Mouse (Mus musculus) forebrain, embryonic 15.5 days (tissue): ENCODE data around the gene Cdx2. TPM values are rescaled to one million over a fixed set of nuclear protein-coding genes. Genes with fewer than 3 reads are reported as not detected.

Experiments used
- ATAC-seq: fragments of 200-750 bp; cut with Nextera tagmentation; replicated peaks from 2 replicates; pipeline ENCODE4 v1.8.0; 2017; ENCODE audit warnings: mild to moderate bottlenecking, moderate TSS enrichment, moderate library complexity
- H3K27ac ChIP-seq: fragments of 300-500 bp; sonication (generic); replicated peaks from 2 replicates; pipeline ENCODE4 v1.5.1; 2015; ENCODE audit warnings: mild to moderate bottlenecking, inconsistent platforms
- H3K27me3 ChIP-seq: fragments of 300-500 bp; sonication (generic); 2 replicates; pipeline ENCODE4 v1.6.1; 2015; ENCODE audit warnings: inconsistent platforms
- H3K36me3 ChIP-seq: fragments of 300-500 bp; sonication (generic); 2 replicates; pipeline ENCODE4 v1.6.1; 2015; ENCODE audit warnings: mild to moderate bottlenecking, inconsistent platforms
- H3K4me1 ChIP-seq: fragments of 300-500 bp; sonication (generic); 2 replicates; pipeline ENCODE4 v1.6.1; 2015; ENCODE audit warnings: inconsistent platforms
- H3K4me2 ChIP-seq: fragments of 300-500 bp; sonication (generic); replicated peaks from 2 replicates; pipeline ENCODE4 v1.6.1; 2015; ENCODE audit warnings: mild to moderate bottlenecking, inconsistent platforms
- H3K4me3 ChIP-seq: fragments of 300-500 bp; sonication (generic); 2 replicates; pipeline ENCODE4 v1.5.1; 2015; ENCODE audit warnings: mild to moderate bottlenecking, inconsistent platforms
- H3K9ac ChIP-seq: fragments of 300-500 bp; sonication (generic); replicated peaks from 2 replicates; pipeline ENCODE4 v1.6.1; 2015; ENCODE audit warnings: mild to moderate bottlenecking, inconsistent platforms
- H3K9me3 ChIP-seq: fragments of 300-500 bp; sonication (generic); 2 replicates; pipeline ENCODE4 v1.6.1; 2016; ENCODE audit warnings: inconsistent platforms
- WGBS: fragments of 180-500 bp; shearing (Covaris S2); methylation state at CpG from one replicate; pipeline ENCODE4 v1.1.7; 2015; ENCODE audit warnings: mixed read lengths; 5-methylcytosine and 5-hydroxymethylcytosine counted together
- polyA plus RNA-seq: library from polyadenylated mRNA; unstranded; fragments of >200 nt; fragmentation: Nextera tagmentation; extraction: Ambion mirVana; gene quantifications from 2 replicates; pipeline ENCODE4 v1.2.1, GENCODE M21; 2015

Cdx2 gene
- polyA plus RNA-seq, 1 experiment from 2014 or later = not detected

DNA sequence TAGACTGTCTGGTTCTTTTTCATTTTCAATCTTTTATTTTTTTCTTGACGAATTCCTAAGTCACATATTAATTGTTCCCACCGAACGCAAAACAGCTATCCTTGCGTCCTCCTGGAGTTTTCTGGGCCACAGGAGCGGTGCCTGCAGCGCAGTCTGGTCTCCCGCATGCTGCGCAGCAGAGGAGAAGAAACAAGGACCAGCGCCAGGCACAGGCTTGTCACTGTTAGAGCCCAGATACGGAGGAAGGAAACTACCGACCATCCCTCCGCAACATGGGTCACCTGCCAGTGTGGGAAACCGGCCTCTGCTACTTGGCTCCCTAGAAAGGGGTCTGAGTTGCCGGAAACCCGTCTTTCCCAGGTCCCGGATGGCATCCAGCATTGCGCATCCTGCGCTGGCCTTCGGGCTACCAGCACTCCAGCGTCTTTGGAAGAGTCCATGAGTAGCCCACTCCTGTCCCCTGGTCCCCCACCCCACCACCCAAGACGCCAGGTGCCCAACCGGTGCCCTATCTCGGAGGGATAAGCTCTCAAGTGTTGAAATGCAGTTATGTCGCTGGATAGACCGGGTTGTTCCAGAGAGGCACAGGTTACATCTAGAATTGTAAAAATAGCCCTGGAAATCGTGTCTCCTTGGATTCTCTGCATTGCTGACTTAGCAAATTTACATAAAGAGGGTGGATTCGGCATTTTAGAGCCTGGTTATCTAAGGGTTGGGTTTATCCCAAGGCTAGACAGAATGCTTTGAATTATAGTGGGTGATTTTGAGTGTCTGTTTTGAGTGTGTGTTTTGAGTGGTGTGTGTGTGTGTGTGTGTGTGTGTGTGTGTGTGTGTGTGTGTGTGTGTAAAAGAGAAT, 6.0 kb upstream of the Cdx2 start:
- Histone ChIP-seq H3K9ac (no peak overlapping the region), H3K4me1 (peaks cover 5% of the 10 kb centered on the region), H3K4me2 (no peak overlapping the region), H3K27me3 (peaks cover 98% of the 10 kb centered on the region), H3K9me3 (no peaks in the 10 kb centered on the region), H3K27ac (no peak overlapping the region), H3K36me3 (no peaks in the 10 kb centered on the region), H3K4me3 (no peak overlapping the region)
- 1% methylated on average over 27 of the region's 27 CpGs for WGBS
- no peak for ATAC-seq

DNA sequence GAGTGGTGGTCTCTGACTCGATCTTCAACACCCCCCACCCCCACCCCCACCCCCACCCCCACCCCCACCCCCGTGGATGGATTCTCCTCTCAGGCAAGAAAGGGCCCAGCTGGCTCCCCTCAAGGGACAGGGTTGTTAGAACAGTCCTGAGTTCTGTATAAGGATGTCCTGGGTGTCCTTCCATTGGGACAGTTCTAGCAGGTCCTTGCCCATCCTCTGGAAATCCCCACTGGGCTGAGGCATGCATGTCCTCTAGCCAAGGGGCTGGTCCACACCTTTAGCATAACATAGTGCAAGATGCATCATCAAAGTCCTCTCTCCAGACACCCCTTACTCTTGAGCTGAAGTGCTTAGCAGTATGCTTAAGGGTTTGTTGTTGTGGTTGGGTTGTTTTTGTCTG, 2.7 kb upstream of the Cdx2 start:
- ATAC-seq = no peak
- H3K4me3 ChIP-seq = no peak overlapping the region
- no peak overlapping the region for H3K27ac ChIP-seq
- H3K36me3 ChIP-seq = no peaks in the 10 kb centered on the region
- no peaks in the 10 kb centered on the region for H3K9me3 ChIP-seq
- H3K4me2 ChIP-seq = no peak overlapping the region
- H3K4me1 ChIP-seq = peaks cover 11% of the 10 kb centered on the region
- no peak overlapping the region for H3K9ac ChIP-seq
- peaks cover 98% of the 10 kb centered on the region for H3K27me3 ChIP-seq
- WGBS = 0% methylated on average over 2 of the region's 2 CpGs

DNA sequence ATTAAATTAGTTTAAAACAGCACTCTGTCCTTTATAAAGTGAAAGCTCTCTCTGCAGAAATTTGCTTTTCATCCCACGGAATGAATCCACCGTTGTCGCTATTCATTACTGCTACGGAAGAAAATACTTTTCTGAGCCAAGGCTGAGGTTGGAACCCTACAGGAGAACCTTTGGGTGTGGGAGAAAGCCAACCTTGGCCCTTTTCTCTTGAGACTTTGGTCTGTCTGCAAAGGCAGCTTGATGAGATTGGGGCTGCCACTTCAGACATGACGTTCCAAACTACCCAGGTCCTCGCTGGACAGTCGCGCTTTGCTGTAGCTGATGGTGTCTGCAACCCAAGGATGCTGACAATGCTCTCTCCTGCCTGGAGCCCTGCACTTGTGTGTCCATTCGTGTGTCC, 1.4 kb upstream of the Cdx2 start:
- peaks cover 98% of the 10 kb centered on the region for H3K27me3 ChIP-seq
- H3K4me1 ChIP-seq = peaks cover 17% of the 10 kb centered on the region
- H3K27ac ChIP-seq = no peak overlapping the region
- no peak overlapping the region for H3K4me3 ChIP-seq
- H3K9ac ChIP-seq = no peak overlapping the region
- ATAC-seq = no peak
- no peaks in the 10 kb centered on the region for H3K9me3 ChIP-seq
- no peaks in the 10 kb centered on the region for H3K36me3 ChIP-seq
- WGBS = 3% methylated on average over 9 of the region's 9 CpGs
- no peak overlapping the region for H3K4me2 ChIP-seq

DNA sequence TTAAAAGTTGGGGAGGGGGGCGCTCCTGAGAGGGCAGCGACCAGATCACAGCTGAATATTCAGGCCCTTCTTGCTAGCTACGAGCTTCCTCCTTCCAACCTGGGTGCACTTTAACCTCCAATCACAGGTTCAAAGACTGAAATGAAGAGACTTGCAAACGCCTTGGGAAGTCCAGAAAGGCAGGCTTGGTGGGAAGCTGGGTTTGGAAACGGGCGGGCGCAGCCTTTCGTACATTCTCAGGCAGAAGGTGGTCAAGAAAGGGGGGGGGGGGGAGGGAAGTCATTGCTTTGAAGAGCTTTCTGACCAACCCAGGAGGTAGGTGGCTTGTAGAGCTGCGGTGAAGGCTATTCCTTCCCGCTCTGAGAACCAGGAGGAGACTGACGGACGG, 322 bp upstream of the Cdx2 start:
- Histone ChIP-seq H3K4me3 (no peak overlapping the region), H3K27me3 (peaks cover 99% of the 10 kb centered on the region), H3K9ac (no peak overlapping the region), H3K36me3 (no peaks in the 10 kb centered on the region), H3K4me2 (no peak overlapping the region), H3K9me3 (no peaks in the 10 kb centered on the region), H3K27ac (no peak overlapping the region), H3K4me1 (peaks cover 17% of the 10 kb centered on the region)
- ATAC-seq = no peak
- 2% methylated on average over 12 of the region's 12 CpGs for WGBS

DNA sequence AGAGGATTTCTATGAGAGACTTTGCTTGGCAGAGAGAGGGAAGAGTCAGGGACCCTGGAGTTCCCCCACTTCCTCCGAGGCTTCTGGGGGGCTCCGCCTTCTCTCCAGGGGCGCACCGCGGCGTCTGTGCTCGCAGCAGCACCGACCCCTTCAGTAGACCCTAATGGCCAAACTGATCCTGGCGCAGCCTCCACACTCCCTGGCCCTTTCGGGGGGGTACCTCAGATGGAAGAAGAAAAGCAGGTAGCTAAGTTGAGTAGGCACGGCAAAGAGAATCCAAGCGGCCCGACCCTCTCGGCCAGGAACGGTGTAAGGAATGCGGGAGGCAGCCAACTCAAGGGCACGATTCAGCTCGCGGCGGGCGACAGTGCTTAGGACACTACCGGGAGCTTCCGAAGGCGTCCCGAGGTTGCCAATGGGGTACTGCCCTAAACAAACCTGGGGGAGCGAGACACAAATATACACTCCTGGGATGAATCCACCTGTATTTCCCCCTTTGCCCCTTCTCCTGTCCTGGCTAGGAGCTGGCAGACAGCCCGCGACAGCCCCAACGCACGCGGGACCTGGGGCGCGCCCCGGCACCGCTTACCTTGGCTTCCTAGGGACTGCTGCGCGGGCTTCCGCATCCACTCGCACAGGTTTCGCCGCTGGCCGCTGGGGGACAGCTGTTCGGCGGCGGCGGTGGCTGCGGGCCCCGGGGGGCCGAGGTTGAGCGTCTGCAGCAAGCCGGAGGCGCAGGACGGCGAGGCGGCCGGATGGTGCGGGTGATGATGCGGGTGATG, 1.0 kb downstream of the Cdx2 start:
- Histone ChIP-seq H3K4me1 (peaks cover 17% of the 10 kb centered on the region), H3K36me3 (no peaks in the 10 kb centered on the region), H3K4me2 (no peak overlapping the region), H3K9ac (no peak overlapping the region), H3K27me3 (peaks cover 99% of the 10 kb centered on the region), H3K27ac (no peak overlapping the region), H3K4me3 (no peak overlapping the region), H3K9me3 (no peaks in the 10 kb centered on the region)
- ATAC-seq = no peak
- under 1% methylated on average over 57 of the region's 58 CpGs for WGBS

DNA sequence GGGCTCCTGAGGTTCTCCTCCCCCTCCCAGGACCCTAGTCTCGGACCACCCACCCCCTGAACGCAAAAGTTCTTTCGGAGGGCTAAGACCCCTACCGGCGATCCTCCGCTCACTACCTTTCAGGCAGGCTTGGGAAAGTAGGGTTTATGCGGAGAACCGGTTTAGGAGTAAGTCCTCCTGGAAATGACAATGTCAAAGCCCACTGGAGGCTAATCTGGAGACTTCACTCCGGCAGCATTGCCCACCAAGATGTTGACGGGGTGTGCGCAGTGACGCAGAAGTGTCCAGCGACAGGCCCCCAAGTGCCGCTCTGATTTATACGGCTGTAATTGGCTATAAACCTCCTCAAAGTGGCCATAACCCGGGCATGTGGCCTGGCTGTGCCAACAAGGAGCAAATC, 1.9 kb downstream of the Cdx2 start:
- Histone ChIP-seq H3K36me3 (no peaks in the 10 kb centered on the region), H3K9me3 (no peaks in the 10 kb centered on the region), H3K4me1 (peaks cover 17% of the 10 kb centered on the region), H3K27me3 (peaks cover 99% of the 10 kb centered on the region), H3K9ac (no peak overlapping the region), H3K4me3 (no peak overlapping the region), H3K27ac (no peak overlapping the region), H3K4me2 (no peak overlapping the region)
- under 1% methylated on average over 16 of the region's 16 CpGs for WGBS
- no peak for ATAC-seq

DNA sequence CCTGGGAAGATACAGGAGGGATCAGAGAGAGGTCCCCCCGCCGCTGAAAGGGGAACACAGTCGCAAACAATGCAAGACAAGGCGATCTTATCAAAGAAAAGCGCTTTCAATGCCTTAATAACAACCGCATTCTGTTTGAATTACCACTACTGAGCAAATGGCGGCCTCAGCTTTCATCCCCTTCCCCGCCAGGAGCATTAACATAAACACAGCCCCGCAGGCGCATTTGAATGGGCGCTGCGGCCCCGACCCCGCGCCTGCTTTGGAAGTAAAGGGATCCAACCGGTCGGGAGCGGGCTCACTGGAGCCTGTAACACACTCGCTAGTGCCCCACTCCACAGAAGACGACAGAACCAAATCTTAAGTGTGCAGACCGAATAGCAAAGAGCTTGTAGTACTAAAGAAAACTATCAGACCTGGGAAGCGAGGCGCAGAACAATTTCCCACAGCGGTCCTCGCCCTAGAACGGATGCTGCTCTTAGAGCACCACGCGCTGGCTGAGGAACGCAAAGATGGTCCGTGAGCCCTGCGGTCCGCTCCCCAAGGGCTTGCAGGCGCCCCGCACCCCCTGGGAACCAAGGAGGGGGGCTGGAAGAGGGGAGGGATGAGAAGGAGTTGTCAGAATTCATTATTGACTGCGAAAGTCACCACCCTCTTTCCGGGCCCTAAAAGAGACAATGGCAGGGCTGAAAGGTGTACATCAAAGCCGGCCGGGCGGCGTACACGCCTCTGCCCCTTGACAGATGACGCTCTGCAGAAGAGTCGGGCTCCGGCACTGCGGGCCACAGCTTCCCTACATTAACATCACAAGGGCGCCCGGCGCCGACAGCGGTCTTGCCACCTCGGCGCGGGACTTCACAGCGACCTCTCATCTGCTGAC, 2.6 kb downstream of the Cdx2 start:
- Histone ChIP-seq H3K4me2 (no peak overlapping the region), H3K27me3 (peaks cover 99% of the 10 kb centered on the region), H3K27ac (no peak overlapping the region), H3K4me3 (no peak overlapping the region), H3K9ac (no peak overlapping the region), H3K4me1 (peaks cover 17% of the 10 kb centered on the region), H3K36me3 (no peaks in the 10 kb centered on the region), H3K9me3 (no peaks in the 10 kb centered on the region)
- WGBS = under 1% methylated on average over 54 of the region's 54 CpGs
- ATAC-seq = no peak

DNA sequence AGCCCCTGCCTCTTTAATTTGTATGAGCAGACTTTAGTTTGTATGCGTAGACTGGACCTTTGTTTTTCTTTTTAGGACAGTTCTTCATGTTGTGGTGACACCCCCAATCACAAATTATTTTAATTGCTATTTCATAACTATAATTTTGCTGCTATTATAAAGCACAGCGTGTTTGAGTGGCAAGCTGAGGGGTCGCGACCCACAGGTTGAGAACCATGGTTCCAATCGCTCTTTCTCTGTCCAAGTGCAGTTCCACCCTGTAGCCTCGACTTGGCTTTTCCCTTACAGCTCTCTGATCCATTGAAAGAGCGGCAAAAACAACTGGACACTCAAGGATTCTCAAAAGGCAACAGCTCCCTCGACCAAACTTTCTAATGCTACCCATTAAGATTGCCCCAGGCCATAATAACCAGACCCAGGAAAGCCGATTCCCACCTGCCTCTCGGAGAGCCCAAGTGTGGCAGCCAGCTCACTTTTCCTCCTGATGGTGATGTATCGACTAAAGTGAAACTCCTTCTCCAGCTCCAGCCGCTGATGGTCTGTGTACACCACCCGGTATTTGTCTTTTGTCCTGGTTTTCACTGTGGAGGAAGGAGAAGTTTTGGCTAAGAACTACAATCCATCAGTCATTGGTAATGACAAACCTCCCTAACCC, 4.2 kb downstream of the Cdx2 start:
- no peaks in the 10 kb centered on the region for H3K36me3 ChIP-seq
- H3K4me2 ChIP-seq = no peak overlapping the region
- no peak overlapping the region for H3K9ac ChIP-seq
- H3K4me1 ChIP-seq = peaks cover 17% of the 10 kb centered on the region
- no peak overlapping the region for H3K4me3 ChIP-seq
- 4% methylated on average over 13 of the region's 13 CpGs for WGBS
- no peak for ATAC-seq
- no peak overlapping the region for H3K27ac ChIP-seq
- H3K9me3 ChIP-seq = no peaks in the 10 kb centered on the region
- peaks cover 98% of the 10 kb centered on the region for H3K27me3 ChIP-seq

DNA sequence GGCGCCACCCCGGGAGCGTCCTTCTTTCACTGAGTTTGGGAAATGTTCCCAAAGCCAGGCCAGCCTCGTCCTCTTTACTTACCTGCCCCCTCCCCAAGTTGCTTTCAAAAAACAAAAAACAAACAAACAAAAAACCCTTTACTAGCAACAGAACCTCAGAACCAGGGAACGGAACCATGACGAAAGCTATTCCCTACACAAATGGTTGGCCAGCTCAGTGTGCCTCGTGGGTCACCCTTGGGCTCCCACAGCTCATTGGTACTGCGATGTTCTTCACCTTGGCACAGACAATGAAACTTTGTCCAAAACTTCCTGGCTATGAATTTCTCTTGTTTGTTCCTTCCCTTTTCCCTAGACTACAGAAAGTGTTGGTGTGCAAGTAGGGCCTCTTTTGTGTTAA, 4.9 kb downstream of the Cdx2 start:
- ATAC-seq = no peak
- WGBS = 1% methylated on average over 8 of the region's 8 CpGs
- H3K4me3 ChIP-seq = no peak overlapping the region
- no peaks in the 10 kb centered on the region for H3K36me3 ChIP-seq
- no peak overlapping the region for H3K27ac ChIP-seq
- peaks cover 98% of the 10 kb centered on the region for H3K27me3 ChIP-seq
- peaks cover 17% of the 10 kb centered on the region for H3K4me1 ChIP-seq
- no peak overlapping the region for H3K9ac ChIP-seq
- no peak overlapping the region for H3K4me2 ChIP-seq
- H3K9me3 ChIP-seq = no peaks in the 10 kb centered on the region

DNA sequence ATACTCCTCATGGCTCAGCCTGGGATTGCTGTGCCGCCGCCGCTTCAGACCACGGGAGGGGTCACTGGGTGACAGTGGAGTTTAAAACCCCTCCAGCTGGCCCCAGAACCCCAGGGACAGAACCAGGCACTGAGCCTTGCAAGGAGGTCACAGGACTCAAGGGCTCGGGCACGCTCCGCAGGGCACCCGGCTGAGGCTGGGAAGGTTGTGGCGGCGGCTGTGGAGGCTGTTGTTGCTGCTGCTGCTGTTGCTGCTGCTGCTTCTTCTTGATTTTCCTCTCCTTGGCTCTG, 5.3 kb downstream of the Cdx2 start:
- no peak overlapping the region for H3K4me2 ChIP-seq
- ATAC-seq = no peak
- no peak overlapping the region for H3K27ac ChIP-seq
- no peak overlapping the region for H3K4me3 ChIP-seq
- no peaks in the 10 kb centered on the region for H3K9me3 ChIP-seq
- no peaks in the 10 kb centered on the region for H3K36me3 ChIP-seq
- WGBS = under 1% methylated on average over 10 of the region's 10 CpGs
- no peak overlapping the region for H3K9ac ChIP-seq
- peaks cover 98% of the 10 kb centered on the region for H3K27me3 ChIP-seq
- peaks cover 17% of the 10 kb centered on the region for H3K4me1 ChIP-seq

DNA sequence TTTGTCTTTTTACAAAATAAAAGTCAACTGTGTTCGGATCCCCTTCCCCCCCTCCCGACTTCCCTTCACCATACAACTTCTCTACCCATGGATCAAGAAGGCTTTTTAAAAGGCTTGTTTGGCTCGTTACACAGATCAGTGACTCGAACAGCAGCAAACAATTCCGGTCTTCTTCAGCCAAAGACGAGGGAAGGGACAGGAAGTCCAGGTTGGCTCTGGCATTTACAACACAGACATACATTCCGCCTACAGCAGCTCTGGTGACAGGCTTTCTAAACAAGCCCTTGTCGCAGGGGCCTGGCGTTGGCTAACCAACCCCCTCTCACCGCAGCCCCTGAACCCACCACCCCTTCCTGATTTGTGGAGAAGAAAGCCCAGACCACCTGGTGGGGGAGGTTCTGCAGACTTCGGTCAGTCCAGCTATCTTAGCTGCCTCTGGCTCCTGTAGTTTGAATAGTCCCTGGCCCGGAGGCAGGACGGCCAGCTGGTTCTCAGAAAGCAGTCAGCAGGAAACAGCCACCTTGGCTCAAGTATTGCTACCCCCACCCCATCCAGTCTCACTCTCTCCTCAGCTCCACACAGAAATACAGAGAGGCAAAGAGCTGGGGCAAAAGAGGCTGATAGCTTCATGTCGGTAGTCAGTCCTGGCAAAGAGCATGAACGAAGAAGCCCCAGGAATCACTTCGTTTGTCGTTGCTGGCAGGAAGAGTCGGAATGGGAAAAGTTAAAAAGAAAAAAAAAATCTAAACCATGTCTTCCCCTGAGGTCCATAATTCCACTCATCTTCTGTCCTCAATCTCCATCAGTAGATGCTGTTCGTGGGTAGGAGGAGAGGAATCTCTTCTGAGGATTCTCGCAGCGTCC, 5.9 kb downstream of the Cdx2 start:
- Histone ChIP-seq H3K36me3 (no peaks in the 10 kb centered on the region), H3K4me1 (peaks cover 12% of the 10 kb centered on the region), H3K4me3 (no peak overlapping the region), H3K27ac (no peak overlapping the region), H3K9ac (no peak overlapping the region), H3K4me2 (no peak overlapping the region), H3K9me3 (no peaks in the 10 kb centered on the region), H3K27me3 (peaks cover 96% of the 10 kb centered on the region)
- no peak for ATAC-seq
- WGBS = under 1% methylated on average over 21 of the region's 21 CpGs
